Mouse (Mus musculus) stomach, postnatal 0 days (tissue): ENCODE results near the gene Sema3f.

ENCODE experiments used
- CTCF ChIP-seq: IDR thresholded peaks from 2 replicates; pipeline ENCODE4 v1.5.1; 2016; ENCODE audit warnings: antibody characterized with exemption, low read depth, mild to moderate bottlenecking, moderate library complexity
- EP300 ChIP-seq: optimal IDR thresholded peaks from 2 replicates; pipeline ENCODE3; 2016; ENCODE audit warnings: antibody characterized with exemption

GRCm38 (mm10) chr9:107729709-107730108, 19.4 kb upstream of the Sema3f start:
- no peak for TF ChIP-seq EP300
- no peak for TF ChIP-seq CTCF
